Mouse (Mus musculus): Measurements from ENCODE around the gene Vcl. TPM values are rescaled to one million over a fixed set of nuclear protein-coding genes. Genes with fewer than 3 reads are reported as not detected.

Vcl gene
- total and polyA plus RNA-seq, 2 experiments = 9.5 to 12.1 TPM

DNA sequence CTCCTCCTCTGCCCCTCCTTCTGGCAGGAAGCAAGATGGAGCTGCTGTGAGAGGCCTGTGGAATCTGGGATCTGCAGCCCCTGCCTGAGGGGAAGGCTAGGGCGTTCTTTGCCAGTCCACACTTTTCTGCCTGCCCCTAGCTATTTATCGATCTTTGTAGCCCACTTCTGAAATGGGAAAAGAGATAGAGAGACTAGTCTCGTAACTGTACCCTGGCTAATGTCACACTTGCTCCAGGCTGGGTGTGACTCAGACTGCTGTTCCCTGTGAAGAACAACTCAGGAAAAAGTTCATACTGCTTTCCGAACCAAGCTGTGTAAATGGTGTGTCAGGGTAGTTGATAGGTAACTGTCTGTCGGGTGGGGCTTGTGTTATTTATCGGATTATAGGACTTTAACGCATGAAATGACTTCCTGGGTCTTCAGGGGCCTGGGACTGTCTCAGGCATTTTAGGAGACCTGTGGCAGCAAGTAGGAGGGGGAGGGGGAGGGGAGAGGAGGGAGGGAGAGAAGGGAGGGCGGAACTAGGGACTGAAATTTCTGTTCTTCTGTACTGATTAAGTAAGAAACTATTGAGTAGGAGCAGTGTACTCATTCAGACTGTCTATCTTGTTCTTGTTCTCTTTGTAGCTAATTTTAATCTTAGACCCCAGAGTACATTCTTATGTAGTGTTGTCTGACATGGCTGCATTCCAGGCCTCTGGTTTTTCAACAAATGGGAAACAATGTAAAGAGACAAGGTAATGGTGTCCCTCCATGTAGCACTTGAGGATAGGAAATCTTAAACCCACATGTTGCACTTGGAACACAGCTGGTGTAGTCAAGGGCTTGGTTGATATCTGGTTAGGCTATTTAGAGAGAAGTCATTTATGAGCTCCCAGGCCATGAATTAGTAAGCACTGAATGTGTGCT, 1.5 kb downstream of the Vcl start:
- WGBS = 12% methylated on average over 8 of the region's 8 CpGs

DNA sequence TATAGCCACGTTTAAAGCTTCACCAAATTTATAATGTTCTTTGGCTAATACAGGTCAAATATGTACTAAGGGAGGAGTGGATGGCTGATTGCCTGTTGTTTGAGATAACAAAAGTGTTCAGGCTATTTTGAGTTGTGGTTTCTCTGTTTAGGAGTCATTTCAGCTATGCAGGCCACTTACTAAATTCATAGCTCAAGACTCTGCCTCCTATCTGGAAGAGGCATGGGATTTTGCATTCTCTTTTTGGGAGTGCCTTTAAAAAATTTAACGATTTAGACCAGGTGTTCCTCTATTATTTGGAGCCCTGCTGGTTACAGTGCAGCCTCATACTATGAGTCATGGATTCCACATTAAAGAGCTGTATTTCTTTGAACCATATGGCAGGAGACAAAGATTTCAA, 9.2 kb downstream of the Vcl start:
- no peaks in the 10 kb centered on the region for H3K27me3 ChIP-seq (ENCODE audit: control insufficient read depth, insufficient read depth, low read length)
- TF ChIP-seq POLR2A (IDR thresholded peaks at IDR 0.05; ENCODE audit: extremely low read depth, insufficient read depth, low read length) (no peak), CTCF (IDR thresholded peaks at IDR 0.05; ENCODE audit: low read depth, low read length) (no peak)
- H3K9ac ChIP-seq (ENCODE audit: low read depth, low read length) = no peak overlapping the region
- DNase-seq (ENCODE audit: extremely low read depth, low read depth, low spot score) = peak; percentile 55
- H3K27ac ChIP-seq (replicated peaks; ENCODE audit: insufficient read depth, low read depth, low read length) = no peak overlapping the region
- H3K4me1 ChIP-seq (ENCODE audit: control insufficient read depth, insufficient read depth, low read length) = peaks cover 10% of the 10 kb centered on the region; the same call in 1 of the 2 replicates
- no peaks in the 10 kb centered on the region for H3K36me3 ChIP-seq (ENCODE audit: control insufficient read depth, insufficient read depth, low read length)
- peaks cover 25% of the 10 kb centered on the region; the same call in 1 of the 2 replicates for H3K79me2 ChIP-seq (ENCODE audit: control insufficient read depth, insufficient read depth, low read length)
- 29% methylated on average over 2 of the region's 2 CpGs for WGBS
- no peak overlapping the region for H3K4me3 ChIP-seq (ENCODE audit: insufficient read depth, low read depth, low read length)

More for the DNA sequence above, 1.5 kb downstream of the Vcl start:
- H3K36me3 ChIP-seq (ENCODE audit: control insufficient read depth, insufficient read depth, low read length) = no peaks in the 10 kb centered on the region
- peak overlapping the region; percentile 83 for H3K4me3 ChIP-seq (ENCODE audit: insufficient read depth, low read depth, low read length)
- H3K27ac ChIP-seq (replicated peaks; ENCODE audit: insufficient read depth, low read depth, low read length) = peak overlapping the region; percentile 76
- TF ChIP-seq POLR2A (IDR thresholded peaks at IDR 0.05; ENCODE audit: extremely low read depth, insufficient read depth, low read length) (no peak), CTCF (IDR thresholded peaks at IDR 0.05; ENCODE audit: low read depth, low read length) (no peak)
- peak overlapping the region; percentile 91 for H3K9ac ChIP-seq (ENCODE audit: low read depth, low read length)
- H3K27me3 ChIP-seq (ENCODE audit: control insufficient read depth, insufficient read depth, low read length) = no peaks in the 10 kb centered on the region
- DNase-seq (ENCODE audit: extremely low read depth, low read depth, low spot score) = peak; percentile 50
- peaks cover 15% of the 10 kb centered on the region for H3K4me1 ChIP-seq (ENCODE audit: control insufficient read depth, insufficient read depth, low read length)
- peaks cover 19% of the 10 kb centered on the region; the same call in 1 of the 2 replicates for H3K79me2 ChIP-seq (ENCODE audit: control insufficient read depth, insufficient read depth, low read length)

DNA sequence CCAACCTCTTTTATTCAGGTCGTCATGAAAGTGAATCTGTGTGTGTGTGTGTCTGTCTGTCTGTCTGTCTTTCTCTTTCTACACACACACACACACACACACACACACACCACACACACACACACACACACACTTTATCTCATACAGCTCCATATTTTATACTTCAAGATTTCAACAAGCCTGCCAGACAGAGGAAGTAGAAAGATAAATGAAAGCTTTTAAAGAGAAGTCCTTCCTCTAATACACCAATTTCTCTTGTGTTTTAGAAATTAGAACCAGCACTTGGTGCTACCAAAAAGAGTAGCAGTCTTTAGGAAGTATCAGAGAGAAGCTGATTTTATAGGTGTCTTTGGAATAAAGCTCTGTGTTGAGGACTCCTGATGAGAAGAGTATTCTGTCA, 9.7 kb downstream of the Vcl start:
- no peaks in the 10 kb centered on the region for H3K27me3 ChIP-seq (ENCODE audit: control insufficient read depth, insufficient read depth, low read length)
- H3K4me3 ChIP-seq (ENCODE audit: insufficient read depth, low read depth, low read length) = no peak overlapping the region
- H3K27ac ChIP-seq (replicated peaks; ENCODE audit: insufficient read depth, low read depth, low read length) = no peak overlapping the region
- no peaks in the 10 kb centered on the region for H3K36me3 ChIP-seq (ENCODE audit: control insufficient read depth, insufficient read depth, low read length)
- 6% methylated on average over 1 of the region's 1 CpGs for WGBS
- DNase-seq (ENCODE audit: extremely low read depth, low read depth, low spot score) = no peak
- H3K4me1 ChIP-seq (ENCODE audit: control insufficient read depth, insufficient read depth, low read length) = peaks cover 10% of the 10 kb centered on the region; the same call in 1 of the 2 replicates
- H3K79me2 ChIP-seq (ENCODE audit: control insufficient read depth, insufficient read depth, low read length) = peaks cover 22% of the 10 kb centered on the region; the same call in 1 of the 2 replicates
- TF ChIP-seq CTCF (IDR thresholded peaks at IDR 0.05; ENCODE audit: low read depth, low read length) (no peak), POLR2A (IDR thresholded peaks at IDR 0.05; ENCODE audit: extremely low read depth, insufficient read depth, low read length) (no peak)
- H3K9ac ChIP-seq (ENCODE audit: low read depth, low read length) = no peak overlapping the region

DNA sequence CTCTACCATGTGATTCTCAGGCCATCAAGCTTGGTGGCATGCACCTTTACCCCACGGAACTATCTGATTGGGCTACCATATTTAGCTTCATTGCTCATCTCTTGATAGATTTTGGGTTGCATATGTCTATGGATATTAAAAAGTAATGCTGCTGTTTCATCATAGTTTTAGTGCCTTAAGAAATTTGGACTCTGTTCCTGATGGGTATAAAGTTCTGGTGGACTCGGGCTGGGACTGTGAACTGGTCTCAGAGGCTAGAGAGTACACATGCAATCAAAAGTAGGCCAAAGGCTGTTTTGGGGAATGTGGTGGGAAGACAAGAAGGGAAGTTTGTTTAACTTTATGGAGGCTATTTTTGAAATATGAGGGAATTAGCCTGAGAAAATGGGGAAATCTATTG, 16.1 kb downstream of the Vcl start:
- H3K27ac ChIP-seq (replicated peaks; ENCODE audit: insufficient read depth, low read depth, low read length) = no peak overlapping the region
- TF ChIP-seq POLR2A (IDR thresholded peaks at IDR 0.05; ENCODE audit: extremely low read depth, insufficient read depth, low read length) (no peak), CTCF (IDR thresholded peaks at IDR 0.05; ENCODE audit: low read depth, low read length) (no peak)
- no peaks in the 10 kb centered on the region for H3K36me3 ChIP-seq (ENCODE audit: control insufficient read depth, insufficient read depth, low read length)
- no peak overlapping the region for H3K9ac ChIP-seq (ENCODE audit: low read depth, low read length)
- 35% methylated on average over 2 of the region's 2 CpGs for WGBS
- peaks cover 3% of the 10 kb centered on the region; the same call in 1 of the 2 replicates for H3K79me2 ChIP-seq (ENCODE audit: control insufficient read depth, insufficient read depth, low read length)
- DNase-seq (ENCODE audit: extremely low read depth, low read depth, low spot score) = peak; percentile 93
- H3K4me1 ChIP-seq (ENCODE audit: control insufficient read depth, insufficient read depth, low read length) = peaks cover 6% of the 10 kb centered on the region; the same call in 1 of the 2 replicates
- H3K27me3 ChIP-seq (ENCODE audit: control insufficient read depth, insufficient read depth, low read length) = no peaks in the 10 kb centered on the region
- no peak overlapping the region for H3K4me3 ChIP-seq (ENCODE audit: insufficient read depth, low read depth, low read length)

DNA sequence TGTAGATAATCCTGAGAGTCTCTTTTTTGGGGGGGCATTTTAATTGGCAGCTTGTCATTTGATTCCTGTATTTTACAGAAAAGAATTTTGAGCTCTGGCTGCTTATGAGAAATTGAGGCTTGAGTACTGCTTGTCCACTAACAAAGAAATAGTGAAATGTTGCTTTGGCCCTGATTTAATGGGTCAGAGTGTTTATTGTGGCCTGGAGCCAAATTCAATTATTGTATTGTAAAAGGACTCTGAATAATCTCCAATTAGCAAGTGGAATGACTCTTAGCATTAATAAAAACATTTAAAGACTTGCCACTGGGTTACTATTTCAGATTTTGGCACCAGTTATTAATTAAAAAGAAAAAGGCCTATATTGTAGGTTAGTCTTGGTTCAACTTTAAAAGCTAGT, 26.8 kb downstream of the Vcl start:
- Histone ChIP-seq H3K4me1 (ENCODE audit: control insufficient read depth, insufficient read depth, low read length) (peaks cover 9% of the 10 kb centered on the region), H3K79me2 (ENCODE audit: control insufficient read depth, insufficient read depth, low read length) (peaks cover 12% of the 10 kb centered on the region; the same call in 1 of the 2 replicates), H3K36me3 (ENCODE audit: control insufficient read depth, insufficient read depth, low read length) (no peaks in the 10 kb centered on the region), H3K9ac (ENCODE audit: low read depth, low read length) (no peak overlapping the region), H3K4me3 (ENCODE audit: insufficient read depth, low read depth, low read length) (no peak overlapping the region), H3K27me3 (ENCODE audit: control insufficient read depth, insufficient read depth, low read length) (no peaks in the 10 kb centered on the region), H3K27ac (replicated peaks; ENCODE audit: insufficient read depth, low read depth, low read length) (no peak overlapping the region)
- TF ChIP-seq CTCF (IDR thresholded peaks at IDR 0.05; ENCODE audit: low read depth, low read length) = no peak
- TF ChIP-seq POLR2A (IDR thresholded peaks at IDR 0.05; ENCODE audit: extremely low read depth, insufficient read depth, low read length) = no peak
- DNase-seq (ENCODE audit: extremely low read depth, low read depth, low spot score) = peak; percentile 68

DNA sequence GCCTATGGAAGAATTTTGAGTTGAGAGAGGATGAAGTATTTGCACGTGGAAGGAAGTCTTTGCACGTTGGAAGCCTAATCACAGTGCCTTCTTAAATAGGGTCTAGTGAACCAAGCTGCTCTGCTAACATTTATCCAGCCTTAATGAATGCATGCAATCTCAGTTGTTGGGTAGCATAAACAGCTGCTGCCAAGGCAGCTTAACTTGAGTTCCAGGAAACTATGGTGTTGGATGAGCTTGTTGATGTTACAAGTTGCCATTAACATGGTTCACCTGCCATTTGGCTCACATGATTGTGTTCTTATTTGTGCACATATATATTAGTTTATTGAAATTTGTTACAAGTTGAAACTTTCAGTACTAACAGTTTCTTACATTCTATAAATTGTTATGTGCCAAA, 29.8 kb downstream of the Vcl start:
- no peak overlapping the region for H3K4me3 ChIP-seq (ENCODE audit: insufficient read depth, low read depth, low read length)
- TF ChIP-seq CTCF (IDR thresholded peaks at IDR 0.05; ENCODE audit: low read depth, low read length) = no peak
- H3K9ac ChIP-seq (ENCODE audit: low read depth, low read length) = no peak overlapping the region
- H3K79me2 ChIP-seq (ENCODE audit: control insufficient read depth, insufficient read depth, low read length) = peaks cover 15% of the 10 kb centered on the region; the same call in 1 of the 2 replicates
- H3K36me3 ChIP-seq (ENCODE audit: control insufficient read depth, insufficient read depth, low read length) = no peaks in the 10 kb centered on the region
- H3K4me1 ChIP-seq (ENCODE audit: control insufficient read depth, insufficient read depth, low read length) = peaks cover 16% of the 10 kb centered on the region
- DNase-seq (ENCODE audit: extremely low read depth, low read depth, low spot score) = no peak
- no peak overlapping the region for H3K27ac ChIP-seq (replicated peaks; ENCODE audit: insufficient read depth, low read depth, low read length)
- H3K27me3 ChIP-seq (ENCODE audit: control insufficient read depth, insufficient read depth, low read length) = no peaks in the 10 kb centered on the region
- 85% methylated on average over 2 of the region's 2 CpGs for WGBS
